Mouse (Mus musculus) thymus, adult 18-20 months (tissue): ENCODE measurements at regions not wholly inside any gene's neighbourhood (a gene's known extent, or its start where the extent isn't known, plus 50 kb on each side); places are given as distances from the start of the nearest gene placed in this dataset.
A peak's percentile ranks its signal among the peaks of the same experiment; 100 is the strongest.
"Not testable (repeated sequence)": the region's sequence is repeated elsewhere in the genome, so short reads cannot be mapped to it uniquely, and the experiment has no call there.

Source experiments
- DNase-seq, 2 experiments: peaks; one replicate each; pipeline ENCODE4 v3.0.0; 2022; ENCODE audit warnings: mixed read lengths in 2 of 2

DNA sequence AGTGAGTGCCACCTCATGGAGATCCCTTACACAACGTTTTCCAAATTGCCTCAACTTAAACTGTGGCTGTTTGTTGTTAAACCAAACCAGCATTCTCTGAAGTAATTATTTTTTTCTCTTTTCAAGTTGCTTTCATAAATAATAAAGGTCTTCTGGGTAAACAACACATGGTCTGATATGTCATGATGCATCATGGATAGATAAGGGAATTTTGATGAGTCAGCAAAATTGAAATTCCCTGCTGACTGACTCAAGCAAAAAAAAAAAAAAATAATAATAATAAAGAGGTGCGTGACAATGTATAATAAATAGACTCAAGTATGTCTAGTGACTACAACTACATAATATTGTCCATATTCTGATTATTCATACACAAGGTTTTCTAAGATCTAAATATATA is 201.8 kb downstream of the Adgb start:
- no peak for DNase-seq

DNA sequence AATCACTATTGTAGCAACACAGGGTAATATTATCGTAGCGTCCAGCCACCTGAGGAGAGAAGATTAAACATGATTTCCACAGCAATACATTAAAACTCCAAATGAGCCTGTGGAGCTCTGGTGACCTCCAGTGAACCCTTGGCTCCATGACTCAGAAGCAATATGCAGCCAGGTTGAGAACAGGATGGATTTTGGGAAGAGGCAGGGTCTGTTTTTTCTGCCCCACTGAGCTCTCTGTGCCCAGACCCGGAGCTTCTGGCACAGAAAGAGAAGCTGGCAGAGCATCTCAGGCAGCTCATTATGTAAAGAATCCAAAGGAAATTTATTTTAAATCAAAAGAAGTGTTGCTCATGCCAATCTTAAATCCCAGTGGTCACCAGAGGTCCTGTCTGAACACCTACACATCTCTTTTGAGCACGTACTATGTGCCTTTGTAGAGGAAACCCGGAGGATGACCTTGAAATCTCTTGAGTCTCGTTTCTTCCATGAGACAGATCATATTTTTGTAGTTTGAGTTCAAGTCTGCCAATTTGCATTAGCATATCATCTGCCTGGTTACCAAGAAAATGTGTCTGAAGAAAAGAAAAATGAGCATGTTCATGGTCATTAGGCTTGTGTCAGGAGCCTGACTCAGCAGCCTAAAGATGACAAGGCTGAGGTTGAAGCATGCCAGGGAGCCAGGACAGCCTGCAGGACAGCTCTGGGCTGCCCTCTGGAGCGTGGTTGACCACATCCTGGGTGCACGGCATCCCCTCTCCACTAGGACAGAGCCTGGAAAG is 219.4 kb downstream of the Adgb start:
- no peak for DNase-seq

DNA sequence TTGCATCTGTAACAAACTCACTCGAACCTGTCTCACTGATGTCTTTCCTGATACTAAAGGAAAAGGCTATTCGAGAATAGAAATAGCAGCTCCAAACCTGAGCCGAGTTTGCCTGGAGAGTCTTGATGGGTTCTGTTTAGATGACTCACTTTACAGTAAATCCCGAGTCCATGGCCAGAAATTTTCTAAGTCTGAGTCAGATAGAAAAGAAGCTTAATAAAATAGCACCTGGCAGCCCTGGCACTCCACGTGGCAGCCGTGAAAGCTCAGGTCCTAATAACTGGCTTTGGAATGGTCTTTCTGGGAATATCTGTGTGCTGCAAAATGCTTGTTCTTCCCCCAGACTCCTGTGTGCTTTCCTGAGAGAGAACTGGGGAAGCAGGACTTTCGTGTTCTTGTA is 220.0 kb downstream of the Adgb start:
- no peak for DNase-seq

DNA sequence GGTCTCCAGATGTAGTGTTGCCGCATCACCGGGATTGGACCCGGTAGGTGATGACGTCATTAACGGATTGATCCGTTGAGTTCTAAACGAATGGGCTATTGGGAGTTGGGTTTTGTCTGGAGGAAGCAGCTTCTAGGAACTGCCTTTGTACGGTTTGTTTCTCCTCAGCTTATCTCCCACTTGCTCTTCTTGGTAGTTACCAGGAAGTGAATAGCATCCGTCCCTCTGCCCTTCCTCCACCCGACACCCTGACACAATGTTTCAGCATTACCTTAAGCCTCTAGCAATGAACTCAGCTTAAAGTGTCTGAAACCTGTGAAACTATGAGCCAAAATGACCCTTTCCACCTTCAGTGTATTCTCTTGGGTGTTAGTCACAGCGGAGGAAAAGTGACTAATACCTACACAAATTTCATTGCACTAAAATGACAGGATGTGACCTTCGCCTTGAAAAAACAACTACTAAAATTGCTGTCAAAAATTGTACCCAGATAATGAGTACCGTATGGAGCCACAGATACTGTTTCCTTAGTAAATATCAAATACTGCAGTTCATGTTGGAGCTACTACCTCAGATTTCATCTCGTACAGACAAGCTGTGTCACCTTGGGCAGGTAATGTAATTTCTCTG is 237.1 kb downstream of the Adgb start:
- DNase-seq, result no peak

DNA sequence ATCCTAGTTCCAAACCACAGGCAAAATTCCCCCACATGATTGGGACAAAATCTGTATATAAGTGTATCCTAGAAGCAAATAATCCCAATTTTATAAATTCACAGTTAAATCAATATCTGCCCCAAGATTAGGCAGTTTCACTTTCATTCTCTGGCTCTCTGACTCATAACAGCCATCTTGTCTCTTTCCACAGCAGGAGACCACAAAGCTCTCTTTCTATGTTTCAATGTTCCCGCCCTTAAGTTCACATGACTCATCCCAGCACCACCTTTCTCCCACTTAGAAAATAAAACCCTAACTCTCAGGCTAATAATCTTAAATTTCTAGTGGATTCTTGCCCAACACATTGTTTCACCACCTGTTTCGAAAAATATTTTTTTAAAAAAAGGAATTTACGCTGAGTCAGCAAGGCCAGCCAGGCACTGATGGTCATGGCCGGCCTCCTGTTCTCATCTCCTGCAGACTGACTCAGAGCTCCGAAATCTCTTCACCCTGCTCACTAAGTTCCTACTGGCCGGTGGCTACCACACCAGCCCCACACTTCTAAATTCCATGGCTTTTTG is 247.5 kb downstream of the Adgb start:
- DNase-seq, result no peak

DNA sequence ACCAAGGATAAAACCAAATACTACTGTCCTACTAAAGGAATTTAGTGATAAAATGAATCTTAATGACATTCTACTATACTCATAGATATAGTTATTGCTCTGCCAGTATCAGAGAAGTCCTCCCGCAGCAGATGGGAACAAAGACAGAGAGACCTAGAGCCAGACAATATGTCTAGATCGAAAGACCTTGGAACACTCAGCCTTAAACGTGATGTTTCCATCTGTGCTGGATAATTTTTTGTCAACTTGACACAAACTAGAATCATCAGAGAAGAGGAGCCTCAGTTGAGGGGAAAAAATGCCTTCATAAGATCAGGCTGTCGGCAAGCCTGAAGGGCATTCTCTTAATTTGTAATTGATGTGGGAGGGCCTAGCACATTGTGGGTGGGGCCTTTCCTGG is 252.4 kb downstream of the Adgb start:
- no peak for DNase-seq

DNA sequence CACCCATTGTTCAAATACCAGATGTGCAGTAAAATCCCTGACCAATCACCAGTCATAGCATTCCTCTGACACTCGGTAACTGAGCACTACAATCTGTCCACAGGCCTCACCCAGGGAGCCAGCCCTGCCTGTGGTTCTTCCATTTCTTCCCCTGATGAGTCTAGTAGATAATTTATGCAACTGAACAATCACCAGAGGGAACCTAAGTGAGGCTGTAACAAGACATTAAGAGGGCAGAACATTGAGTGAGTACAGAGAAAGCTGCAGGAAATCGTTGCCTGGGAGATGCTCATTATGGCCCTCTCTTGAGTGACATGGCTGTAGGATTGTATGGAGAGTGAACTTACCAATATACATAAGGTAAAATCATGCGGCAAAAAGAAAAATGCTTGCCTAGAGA is 255.2 kb downstream of the Adgb start:
- no peak for DNase-seq

DNA sequence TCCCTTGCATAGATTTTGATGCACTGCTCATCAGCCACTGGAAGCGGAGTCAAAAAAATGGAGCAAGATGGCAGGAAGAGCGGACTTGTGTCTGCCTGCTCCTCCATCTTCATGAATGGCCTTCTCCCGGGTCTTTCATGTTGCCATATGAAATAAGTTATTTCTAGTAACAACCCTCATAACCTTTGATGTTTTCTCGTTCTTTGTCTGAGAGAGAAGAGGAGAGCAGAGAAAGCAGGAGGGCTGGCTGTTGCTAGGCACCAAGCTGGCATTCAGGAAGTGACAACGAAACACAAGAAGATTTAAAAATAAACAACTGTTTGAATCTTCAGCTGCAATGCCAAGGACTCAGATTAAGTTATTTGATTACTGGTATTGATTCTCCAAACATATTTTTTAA is 256.8 kb downstream of the Adgb start:
- no peak for DNase-seq

DNA sequence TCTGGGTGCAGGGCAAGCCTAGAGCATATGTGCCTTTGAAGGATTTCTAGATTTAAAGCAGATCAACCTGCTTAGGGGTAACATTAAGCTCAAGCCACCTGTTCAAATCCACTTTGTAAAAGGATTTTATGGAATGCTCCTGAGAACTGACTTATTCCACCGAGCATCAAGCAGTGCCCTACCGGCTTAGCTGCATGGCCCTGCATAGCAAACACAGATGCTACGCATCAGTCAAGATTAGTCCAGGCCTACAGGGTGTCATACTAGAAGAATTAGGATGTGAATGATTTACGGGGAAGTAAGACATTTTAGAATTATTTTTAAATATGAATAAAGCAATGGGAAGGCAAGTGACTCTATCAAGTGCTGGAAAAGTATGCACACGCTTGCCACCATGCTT is 263.8 kb downstream of the Adgb start:
- no peak for DNase-seq

DNA sequence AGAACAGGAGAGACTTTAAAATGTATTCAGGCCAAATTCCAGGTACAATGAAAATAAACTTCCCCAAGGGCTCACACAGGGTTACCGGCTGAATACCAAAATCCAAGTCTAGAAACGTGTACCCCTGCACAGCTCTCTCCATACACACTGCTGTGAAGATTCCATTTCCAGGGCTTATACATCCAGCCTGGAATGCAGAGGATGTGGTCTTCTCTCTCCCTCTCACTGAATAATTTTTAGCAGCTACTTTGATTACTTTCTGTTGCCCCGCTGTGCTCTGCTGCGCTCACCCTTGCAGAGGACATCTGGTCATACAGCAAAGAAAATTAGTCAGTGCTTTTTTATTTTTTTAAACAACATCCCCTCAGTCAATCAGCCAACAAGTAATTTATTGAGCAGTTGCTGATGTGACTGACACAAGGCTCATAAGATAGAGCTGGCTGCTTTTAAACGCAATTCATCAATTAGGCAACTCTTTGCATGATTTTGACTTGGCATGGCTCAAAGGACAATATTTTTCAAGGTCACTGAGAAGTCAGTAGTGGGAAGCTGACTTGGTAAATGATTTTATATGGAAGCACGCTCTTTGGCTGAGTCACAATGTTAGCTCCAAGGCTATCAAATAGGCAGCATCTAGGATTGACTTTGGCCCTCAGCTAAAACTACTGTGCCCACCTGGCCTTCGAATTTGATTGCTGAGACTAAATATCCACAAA is 266.2 kb downstream of the Adgb start:
- DNase-seq, result no peak

DNA sequence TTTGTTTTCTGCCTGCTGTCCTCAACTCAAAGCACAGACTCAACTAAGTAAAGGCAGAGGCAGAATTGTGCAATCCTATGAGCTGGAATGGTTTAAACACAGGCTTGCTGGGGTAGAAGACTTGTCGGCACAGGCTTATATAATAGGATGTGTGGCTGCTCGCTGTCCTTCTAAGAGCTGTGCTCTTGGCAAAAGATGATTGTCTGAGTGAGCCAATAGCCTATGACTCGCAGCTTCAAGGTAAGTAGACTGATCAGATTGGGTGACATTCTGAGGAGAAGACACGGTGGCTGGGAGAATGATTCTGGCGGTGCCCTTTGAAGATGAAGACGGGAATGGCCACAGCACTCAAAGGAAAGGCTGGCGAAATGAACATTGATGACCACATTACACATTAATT is 268.1 kb downstream of the Adgb start:
- DNase-seq, result no peak

DNA sequence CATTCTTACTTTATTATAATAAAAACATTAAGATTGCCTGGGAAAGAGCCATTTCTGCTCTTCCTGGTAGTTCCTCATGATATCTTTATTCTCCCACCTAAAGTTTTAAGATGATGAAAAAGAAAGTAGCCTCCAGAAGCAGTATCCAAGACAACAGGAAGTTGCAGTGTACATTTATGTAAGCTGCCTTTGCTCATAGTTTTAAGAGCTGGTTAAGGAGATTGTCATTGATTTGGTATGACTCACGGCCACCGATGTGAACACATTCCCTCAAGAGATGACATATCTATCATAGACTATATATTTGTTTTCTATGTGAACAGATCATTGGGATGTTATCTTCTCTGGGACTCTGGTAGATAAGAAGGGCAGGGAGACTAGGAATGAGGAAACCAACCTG is 281.8 kb downstream of the Adgb start:
- no peak for DNase-seq

DNA sequence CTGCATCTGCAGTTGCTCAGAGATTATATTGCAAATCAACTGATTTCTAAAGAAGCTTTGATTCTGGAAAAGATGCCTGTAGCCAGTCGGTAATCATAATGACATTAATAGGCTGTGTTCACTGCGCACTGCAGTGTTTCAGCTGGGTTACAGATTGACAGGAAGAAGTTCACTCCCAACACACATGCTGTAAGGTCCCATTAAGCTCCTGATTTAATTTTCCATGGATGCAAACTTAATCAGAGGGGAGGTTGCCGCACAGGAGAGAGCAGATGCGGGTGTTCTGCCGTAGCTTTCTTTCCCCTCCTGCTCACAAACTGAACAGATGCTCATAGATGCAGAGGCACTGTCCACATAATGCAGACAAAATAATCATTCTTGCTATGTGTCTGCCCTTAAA is 284.0 kb downstream of the Adgb start:
- no peak for DNase-seq

DNA sequence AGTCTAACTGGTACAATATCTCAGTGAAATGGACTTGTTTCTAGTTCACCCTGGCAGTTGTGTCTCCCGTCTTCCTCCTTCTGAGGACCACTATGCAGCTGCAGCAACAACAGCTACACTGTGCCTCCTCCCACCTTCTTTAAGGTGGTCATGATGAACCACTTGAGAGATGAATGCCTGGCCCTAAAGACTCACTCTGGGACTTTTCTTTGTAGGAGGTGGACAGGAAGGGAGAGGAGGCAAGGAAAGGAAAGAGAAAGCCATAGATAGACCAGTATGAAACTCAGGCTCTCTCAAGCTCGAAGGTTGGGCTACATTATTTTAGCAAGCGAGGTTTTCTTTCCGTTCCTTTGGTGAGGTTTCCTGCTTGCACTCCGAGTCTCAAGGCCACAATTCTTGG is 285.4 kb downstream of the Adgb start:
- peak in 1 of 2 experiments; percentile 11 for DNase-seq

DNA sequence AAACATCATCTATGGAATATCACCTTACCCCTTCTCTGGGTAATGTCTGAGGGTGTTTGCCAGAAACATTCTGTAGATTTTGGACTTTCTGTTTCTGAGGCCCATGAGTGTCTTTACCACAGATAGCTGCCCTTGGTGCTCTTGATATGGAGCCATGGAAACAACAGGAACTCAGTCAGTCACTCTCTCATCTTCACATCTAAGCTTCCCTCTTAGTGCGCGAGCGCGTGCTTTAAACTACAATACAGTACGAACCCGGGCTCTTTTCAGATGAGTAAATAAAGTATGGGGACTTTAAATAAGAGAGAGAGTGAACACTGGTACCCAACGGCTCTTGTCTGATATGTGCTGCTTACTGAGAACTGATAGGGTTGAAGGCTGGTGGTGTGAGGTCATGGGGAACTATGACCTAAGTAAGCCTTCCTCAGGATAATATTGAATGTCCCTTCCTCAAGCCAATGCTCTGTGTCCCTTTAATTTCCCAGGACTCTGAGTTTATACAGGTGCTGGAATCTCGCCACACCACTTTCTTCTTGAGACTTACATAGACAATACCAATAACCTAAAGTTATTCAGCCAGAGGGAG is 284.5 kb upstream of the Stxbp5 start:
- no peak for DNase-seq

DNA sequence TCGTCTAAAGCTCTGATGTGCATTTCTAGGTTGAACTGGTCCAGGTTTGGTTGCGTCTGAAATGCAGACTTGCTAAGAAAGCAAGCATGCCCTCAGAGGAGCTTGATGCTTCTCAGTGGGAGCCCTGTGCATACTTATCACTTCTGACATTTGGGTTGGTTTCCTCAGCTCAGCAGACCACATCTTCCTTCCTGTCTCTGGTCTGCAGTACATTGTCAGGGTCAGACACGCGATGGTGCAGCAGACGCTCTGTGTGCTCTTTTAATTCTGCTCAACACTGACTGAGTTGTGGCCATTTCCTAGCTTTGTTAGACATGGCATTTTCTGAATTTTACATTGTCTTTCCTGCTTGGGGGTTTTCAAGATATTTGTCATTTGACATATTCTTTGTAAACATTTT is 283.5 kb upstream of the Stxbp5 start:
- DNase-seq, result peak; percentile 21 to 58

DNA sequence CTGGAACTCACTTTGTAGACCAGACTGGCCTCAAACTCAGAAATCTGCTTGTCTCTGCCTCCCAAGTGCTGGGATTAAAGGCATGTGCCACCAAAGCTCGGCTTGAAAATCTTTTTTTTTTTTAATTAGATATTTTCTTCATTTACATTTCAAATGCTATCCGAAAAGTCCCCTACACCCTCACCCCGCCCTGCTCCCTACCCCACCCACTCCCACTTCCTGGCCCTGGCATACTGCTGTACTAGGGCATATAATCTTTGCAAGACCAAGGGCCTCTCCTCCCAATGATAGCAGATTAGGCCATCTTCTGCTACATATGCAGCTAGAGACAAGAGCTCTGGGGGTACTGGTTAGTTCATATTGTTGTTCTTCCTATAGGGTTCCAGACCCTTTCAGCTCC is 276.2 kb upstream of the Stxbp5 start:
- DNase-seq, result not testable (repeated sequence)
